Mouse (Mus musculus) heart, adult 11 months (tissue): ENCODE measurements around the gene Gm12184.
"Not testable (repeated sequence)": the region's sequence is repeated elsewhere in the genome, so short reads cannot be mapped to it uniquely, and the experiment has no call there.

Experiments
- DNase-seq: peaks from one replicate; pipeline ENCODE4 v3.0.0; 2022

The Gm12184 gene

DNA sequence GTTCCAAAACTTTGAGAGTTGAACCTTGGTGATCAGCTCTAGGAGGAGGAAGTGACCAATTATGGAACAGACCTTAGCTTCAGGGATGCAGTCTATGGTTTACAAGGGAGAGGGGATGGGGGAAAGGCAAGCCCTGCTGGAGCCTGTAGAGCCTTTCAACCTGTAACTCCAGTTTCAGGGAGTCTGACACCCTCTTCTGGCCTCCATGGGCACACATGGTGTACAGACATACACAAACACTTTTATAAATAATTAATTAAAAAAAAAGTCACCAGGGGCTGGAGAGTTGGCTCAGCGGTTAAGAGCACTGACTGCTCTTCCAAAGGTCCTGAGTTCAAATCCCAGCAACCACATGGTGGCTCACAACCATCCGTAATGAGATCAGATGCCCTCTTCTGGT lies 19.9 kb upstream of the Gm12184 start:
- not testable (repeated sequence) for DNase-seq

DNA sequence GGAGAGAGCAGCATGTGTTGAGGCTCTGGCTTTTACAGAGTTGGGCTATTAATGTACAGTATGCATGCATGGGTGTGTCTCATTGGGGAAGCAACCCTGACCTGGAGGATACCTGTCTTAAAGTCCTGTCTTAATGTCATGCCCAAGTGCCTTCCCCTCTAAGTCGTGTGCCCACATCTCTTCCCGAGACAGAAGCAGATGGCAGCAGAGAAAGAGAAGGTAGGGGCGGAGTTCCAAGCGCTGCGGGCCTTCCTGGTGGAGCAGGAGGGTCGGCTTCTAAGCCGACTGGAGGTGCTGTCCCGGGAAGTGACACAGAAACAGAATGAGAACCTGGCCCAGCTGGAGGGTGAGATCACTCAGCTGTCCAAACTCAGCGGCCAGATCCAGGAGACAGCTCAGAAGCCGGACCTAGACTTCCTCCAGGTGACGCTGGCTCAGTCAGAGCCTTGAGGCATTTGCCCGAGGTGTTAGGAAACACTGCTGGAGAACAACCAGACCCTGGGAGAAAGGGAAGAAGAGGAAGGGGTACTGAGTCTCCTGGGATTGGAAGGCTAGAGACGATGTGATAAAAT lies 18.9 kb upstream of the Gm12184 start:
- no peak for DNase-seq

GRCm38 (mm10) chr11:48844309-48844708 lies 17.9 kb upstream of the Gm12184 start:
- DNase-seq, result no peak

DNA sequence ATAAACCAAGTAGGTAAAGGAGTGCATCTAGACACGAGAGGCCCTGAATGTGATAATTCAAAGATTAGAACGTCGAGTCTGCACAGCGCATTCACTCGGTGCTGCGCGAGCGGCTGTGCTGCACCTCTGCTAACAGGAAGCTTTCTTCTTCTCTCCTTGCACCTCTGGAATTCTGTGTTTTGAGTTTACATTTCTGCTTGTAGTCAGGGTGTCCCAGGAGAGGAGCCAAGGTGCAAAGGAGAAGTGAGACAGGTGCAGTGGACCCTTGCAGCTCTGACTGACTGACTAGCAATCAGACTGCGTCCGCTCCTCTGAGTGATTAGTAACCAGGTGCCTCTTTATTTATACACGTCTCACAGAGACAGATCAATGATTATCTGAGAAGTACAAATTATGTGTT lies 16.7 kb upstream of the Gm12184 start:
- DNase-seq, result no peak

DNA sequence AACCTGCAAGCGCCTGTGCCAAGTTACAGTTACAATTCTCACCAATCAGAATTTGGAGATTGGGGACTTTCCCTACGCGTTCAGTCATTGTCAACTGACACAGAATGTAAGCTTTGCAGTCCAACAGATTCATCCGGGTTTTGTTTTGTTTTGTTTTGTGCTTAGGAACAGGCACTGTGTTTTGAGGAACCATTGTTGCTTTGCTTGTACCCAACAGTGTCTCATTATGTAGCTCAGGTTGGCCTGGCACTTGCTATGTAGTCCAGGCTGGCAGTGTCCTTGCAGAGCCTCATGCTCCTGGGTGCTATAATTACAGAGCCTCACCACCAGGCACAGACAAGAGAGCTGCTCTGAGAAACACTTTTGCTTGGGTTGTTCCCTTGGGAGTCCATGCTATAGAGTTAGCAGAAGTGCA lies 15.9 kb upstream of the Gm12184 start:
- no peak for DNase-seq

DNA sequence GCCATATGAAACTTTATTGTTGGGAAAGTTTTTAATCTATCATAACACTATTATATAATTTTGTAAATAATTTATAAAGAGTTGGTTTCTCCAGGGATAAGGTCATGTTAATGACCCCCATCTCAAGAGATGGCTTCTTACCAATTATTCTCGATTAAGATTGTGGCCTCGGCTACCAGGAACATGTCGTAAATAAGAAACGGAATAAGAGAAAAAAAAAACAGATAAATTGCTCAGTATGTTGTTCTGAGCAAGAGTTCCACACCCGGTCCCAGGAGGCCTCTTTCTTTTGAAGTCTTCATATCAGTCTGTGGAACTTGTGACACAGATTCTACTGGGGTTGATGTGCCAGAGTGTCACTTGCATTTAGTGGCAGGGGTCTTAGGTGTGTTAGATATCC lies 14.8 kb upstream of the Gm12184 start:
- no peak for DNase-seq

DNA sequence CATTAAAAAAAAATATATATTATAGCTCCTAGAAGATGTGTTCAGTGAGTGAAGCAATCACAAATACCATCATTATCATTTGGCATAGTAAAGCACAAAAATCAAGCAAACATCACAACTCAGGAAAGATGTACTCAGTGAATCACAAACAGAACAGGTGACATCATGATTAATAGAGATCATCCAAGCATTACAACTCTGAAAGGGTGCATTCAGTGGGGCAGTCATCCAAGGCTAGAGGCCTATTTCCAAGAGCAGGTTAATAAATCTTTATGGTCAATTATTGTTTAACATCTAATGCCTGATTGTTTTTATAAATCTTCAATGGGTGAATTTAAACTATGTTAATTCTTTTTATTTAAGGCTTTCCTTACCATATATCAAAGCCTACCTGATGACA lies 14.3 kb upstream of the Gm12184 start:
- no peak for DNase-seq

DNA sequence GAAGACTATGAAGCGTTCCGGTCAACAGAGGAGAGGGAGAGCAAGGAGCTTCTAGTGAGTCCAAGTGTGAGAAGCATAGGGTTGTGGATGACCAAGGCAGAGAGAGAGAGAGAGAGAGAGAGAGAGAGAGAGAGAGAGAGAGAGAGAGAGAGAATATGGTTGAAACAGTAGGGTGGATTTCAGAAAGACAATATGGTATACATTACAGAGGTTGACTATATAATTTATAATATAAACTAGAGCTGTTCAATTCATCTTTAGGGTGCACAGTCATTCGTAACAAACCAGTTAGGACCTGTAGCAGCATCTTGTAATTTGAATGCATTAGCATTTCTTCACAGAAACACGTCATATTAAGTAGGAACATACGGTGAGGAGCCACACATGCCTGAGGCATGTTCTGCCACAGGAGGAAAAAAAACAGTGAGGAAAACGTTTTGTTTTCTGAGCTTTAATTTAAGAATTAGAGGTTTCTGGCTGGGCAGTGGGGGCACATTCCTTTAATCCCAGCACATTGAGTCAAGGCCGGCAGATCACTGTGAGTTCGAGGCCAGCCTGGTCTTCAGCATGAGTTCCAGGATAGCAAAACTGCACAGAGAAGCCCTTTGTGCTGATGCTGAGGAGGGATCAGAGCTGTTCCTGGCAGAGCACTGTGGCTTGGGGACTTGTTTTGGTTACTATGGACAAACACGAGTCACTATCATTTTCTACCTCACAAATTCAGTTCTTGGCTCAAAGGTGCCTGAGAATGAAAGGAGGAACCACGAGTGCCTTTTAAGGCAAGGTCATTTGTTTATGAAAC lies 12.6 kb upstream of the Gm12184 start:
- no peak for DNase-seq

DNA sequence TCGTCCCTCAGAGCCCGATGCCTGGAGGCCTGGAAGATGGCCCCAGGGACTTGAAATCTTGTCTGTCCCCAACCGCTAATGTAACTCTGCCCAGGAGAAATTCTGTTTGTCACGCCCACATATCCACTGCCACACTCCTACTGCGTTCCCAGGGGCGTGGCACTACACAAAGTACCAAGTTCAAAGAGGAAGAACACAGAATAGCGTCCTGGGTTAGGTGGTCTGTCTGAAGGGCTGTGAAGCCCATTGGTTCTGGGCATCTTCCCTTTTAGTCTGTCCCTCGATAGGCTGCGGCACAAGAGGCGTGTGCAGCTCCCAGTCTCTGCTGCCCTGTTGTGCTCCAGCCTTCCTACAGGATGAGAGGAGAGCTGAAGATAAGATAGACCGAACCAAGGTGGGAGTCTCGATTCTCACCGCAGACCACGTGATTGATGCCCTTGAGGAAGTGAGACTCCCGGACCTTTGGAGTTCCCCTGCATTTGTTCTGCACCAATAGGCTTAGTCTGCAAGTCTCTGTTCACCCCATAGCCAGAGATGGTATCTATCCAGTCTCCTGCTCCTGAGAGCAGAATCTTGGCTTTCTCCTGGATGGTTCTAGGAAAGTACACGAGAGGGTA lies 11.8 kb upstream of the Gm12184 start:
- DNase-seq, result peak; percentile 94

- DNase-seq, result peak; percentile 98
These were observed 11.1 kb upstream of the Gm12184 start for GRCm38 (mm10) chr11:48837310-48838180.

DNA sequence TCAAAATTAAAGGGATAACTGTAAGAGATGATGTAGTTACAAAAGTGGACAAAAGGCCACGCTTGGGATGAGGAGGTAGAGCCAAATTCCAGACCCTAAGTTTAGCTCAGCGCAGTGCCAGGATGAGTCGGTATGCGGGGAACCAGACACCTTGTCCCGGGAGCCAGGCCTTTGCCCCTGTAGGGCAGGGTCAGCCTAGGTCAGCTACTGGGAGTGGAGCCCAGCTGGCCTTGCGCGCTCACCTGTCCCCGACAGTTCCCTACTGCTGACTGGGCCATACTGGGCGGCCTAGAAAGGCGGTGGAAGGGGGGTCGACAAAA lies 10.5 kb upstream of the Gm12184 start:
- DNase-seq, result peak; percentile 97

- DNase-seq, result no peak
These were observed 9.5 kb upstream of the Gm12184 start for GRCm38 (mm10) chr11:48835923-48836322.

GRCm38 (mm10) chr11:48833731-48834639 lies 7.5 kb upstream of the Gm12184 start:
- DNase-seq, result peak; percentile 98

- no peak for DNase-seq
These were observed 6.7 kb upstream of the Gm12184 start for GRCm38 (mm10) chr11:48833078-48833730.

- DNase-seq, result no peak
These were observed 4.8 kb upstream of the Gm12184 start for GRCm38 (mm10) chr11:48831273-48831672.

DNA sequence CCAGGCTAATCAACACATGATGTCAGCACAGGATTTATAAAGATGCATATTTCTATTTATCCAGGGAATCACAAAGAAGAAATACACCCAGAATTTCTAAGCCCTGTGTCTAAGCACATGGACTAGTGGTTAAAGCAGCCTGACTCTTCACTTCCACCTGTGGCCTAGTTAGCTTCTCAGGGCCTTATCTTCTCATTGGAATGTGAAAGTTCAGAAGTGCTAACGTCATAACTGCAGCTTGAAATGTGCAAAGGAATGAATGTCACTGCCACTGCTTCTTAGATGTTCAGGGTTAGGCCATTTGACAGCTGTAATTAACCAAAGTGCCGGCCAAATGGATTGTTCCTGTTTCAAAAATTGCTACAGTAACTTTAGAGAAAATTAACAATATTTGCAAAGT lies 3.8 kb upstream of the Gm12184 start:
- DNase-seq, result no peak

GRCm38 (mm10) chr11:48827926-48828325 lies 1.5 kb upstream of the Gm12184 start:
- no peak for DNase-seq

GRCm38 (mm10) chr11:48826752-48827096 lies 269 bp upstream of the Gm12184 start:
- no peak for DNase-seq

GRCm38 (mm10) chr11:48824311-48824830 lies 2.1 kb downstream of the Gm12184 start:
- peak; percentile 91 for DNase-seq

GRCm38 (mm10) chr11:48823536-48823972 lies 2.9 kb downstream of the Gm12184 start:
- peak; percentile 89 for DNase-seq

GRCm38 (mm10) chr11:48822768-48823512 lies 3.5 kb downstream of the Gm12184 start:
- no peak for DNase-seq
